Mouse (Mus musculus) liver (tissue): ENCODE measurements around the gene Gm3415.

ENCODE experiments used
- DNase-seq: peaks from one replicate; pipeline ENCODE4 v3.0.0-alpha.2; 2020; ENCODE audit warnings: mixed read lengths

Gm3415 gene

DNA sequence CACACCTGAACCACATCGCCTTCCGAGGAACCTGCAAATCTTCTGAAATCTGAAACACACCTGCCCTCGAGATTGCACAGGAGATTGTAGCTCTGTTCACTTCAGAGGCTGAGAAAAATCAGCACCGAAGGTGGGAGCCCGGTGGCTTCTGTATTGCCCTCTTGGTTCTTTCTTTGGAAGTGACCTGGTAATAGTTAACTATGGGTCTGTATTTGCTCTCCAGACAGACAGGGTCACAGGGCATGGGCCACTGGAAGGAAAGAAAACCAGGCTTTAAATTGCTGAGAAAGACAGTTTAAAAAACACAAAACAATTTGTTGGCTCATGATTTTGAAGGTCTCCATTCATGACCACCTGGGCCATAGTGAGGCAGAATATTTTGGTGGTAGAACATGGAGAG, 44.0 kb downstream of the Gm3415 start:
- DNase-seq = no peak

DNA sequence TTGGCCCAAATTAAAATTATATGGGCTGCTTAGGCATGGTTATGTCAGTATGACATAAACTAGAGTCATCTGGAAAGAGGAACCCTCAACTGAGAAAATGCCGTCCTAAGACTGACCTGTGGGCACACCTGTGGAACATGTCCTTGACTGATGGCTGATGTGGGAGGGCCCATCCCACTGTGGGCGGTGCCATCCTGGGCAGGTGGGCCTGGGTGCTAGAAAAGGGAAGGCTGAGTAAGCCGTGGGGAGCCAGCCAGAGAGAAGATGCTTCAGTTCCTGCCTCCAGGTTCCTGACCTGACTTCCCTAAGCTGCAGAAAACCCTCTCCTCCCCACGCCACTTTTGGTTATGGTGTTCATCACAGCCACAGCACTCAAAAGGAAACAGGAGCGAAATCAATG, 50.3 kb downstream of the Gm3415 start:
- no peak for DNase-seq

DNA sequence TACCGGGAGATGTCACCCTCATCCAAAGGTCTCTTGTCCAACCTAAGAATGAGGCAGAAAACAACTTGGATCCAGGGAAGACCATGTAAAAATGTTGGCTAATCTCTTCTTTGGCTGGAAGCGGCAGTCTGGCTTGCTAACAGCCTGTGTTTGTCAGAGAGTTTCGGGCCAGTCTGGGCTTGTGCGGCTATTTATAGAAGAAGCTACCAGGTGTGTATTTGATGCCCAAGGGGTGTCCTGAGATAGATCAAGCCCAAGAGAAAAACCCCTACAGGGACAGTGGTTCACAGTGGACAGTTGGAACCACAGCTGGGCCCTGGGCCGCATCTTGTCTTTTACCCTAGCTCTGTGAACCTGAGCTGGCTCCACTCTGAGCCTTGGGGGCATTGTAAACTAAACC, 51.0 kb downstream of the Gm3415 start:
- DNase-seq = no peak

DNA sequence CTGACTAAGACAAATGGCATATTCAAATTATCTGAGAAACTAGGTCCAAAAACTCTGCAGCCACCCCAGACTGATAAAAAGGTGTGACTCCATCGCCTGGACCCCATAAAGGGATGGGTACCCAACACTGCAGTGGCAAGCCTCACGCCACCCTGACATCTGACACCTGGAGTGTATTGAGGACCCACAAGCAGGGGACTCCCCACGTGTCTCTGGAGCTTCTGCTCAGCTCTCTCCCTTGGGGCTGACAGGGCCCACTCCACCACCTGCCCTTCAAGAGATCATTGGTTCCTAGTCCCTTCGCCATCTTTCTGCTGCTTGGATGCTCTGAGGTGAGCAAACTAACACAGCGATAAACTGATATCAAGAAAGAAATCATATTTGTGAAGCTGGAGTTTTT, 51.9 kb downstream of the Gm3415 start:
- DNase-seq = no peak
